Mouse (Mus musculus) forebrain, embryonic 13.5 days (tissue): Measurements from ENCODE around the gene Cblc. TPM values are rescaled to one million over a fixed set of nuclear protein-coding genes. Genes with fewer than 3 reads are reported as not detected.

Experiments
- ATAC-seq: fragments of 200-750 bp; cut with Nextera tagmentation; 2 replicates; pipeline ENCODE4 v1.8.0; 2017
- H3K27ac ChIP-seq: fragments of 300-500 bp; sonication (generic); 2 replicates; pipeline ENCODE4 v1.5.1; 2015; ENCODE audit warnings: inconsistent platforms, mild to moderate bottlenecking, moderate library complexity
- H3K27me3 ChIP-seq: fragments of 300-500 bp; sonication (generic); 2 replicates; pipeline ENCODE4 v1.6.1; 2015; ENCODE audit warnings: mild to moderate bottlenecking, inconsistent platforms
- H3K36me3 ChIP-seq: fragments of 300-500 bp; sonication (generic); 2 replicates; pipeline ENCODE4 v1.6.1; 2015; ENCODE audit warnings: mild to moderate bottlenecking, inconsistent platforms; ENCODE audit not compliant: poor library complexity, severe bottlenecking
- H3K4me1 ChIP-seq: fragments of 300-500 bp; sonication (generic); 2 replicates; pipeline ENCODE4 v1.6.1; 2015; ENCODE audit warnings: inconsistent platforms
- H3K4me2 ChIP-seq: fragments of 300-500 bp; sonication (generic); 2 replicates; pipeline ENCODE4 v1.6.1; 2015; ENCODE audit warnings: inconsistent platforms, mild to moderate bottlenecking, moderate library complexity
- H3K4me3 ChIP-seq: fragments of 300-500 bp; sonication (generic); 2 replicates; pipeline ENCODE4 v1.5.1; 2015; ENCODE audit warnings: mild to moderate bottlenecking, inconsistent platforms
- H3K9ac ChIP-seq: fragments of 300-500 bp; sonication (generic); 2 replicates; pipeline ENCODE4 v1.6.1; 2015; ENCODE audit warnings: mild to moderate bottlenecking, inconsistent platforms
- H3K9me3 ChIP-seq: fragments of 300-500 bp; sonication (generic); replicated peaks from 2 replicates; pipeline ENCODE4 v1.6.1; 2016; ENCODE audit warnings: inconsistent platforms
- WGBS: fragments of 180-500 bp; shearing (Covaris S2); methylation state at CpG from one replicate; pipeline ENCODE4 v1.1.7; 2015; 5-methylcytosine and 5-hydroxymethylcytosine counted together
- polyA plus RNA-seq: library from polyadenylated mRNA; unstranded; fragments of >200 nt; fragmentation: Nextera tagmentation; extraction: Ambion mirVana; gene quantifications from 2 replicates; pipeline ENCODE4 v1.2.1, GENCODE M21; 2015

Gene Cblc
- polyA plus RNA-seq, 1 experiment from 2014 or later = not detected

- WGBS = 84% methylated on average over 23 of the region's 24 CpGs
- Histone ChIP-seq H3K4me2 (no peak overlapping the region), H3K9ac (no peak overlapping the region), H3K9me3 (no peaks in the 10 kb centered on the region), H3K36me3 (no peaks in the 10 kb centered on the region), H3K4me3 (no peak overlapping the region), H3K27me3 (no peaks in the 10 kb centered on the region), H3K27ac (no peak overlapping the region), H3K4me1 (no peaks in the 10 kb centered on the region)
- no peak for ATAC-seq
Observed at GRCm38 (mm10) chr7:19755851-19756786, 40.5 kb downstream of the Cblc start.

GRCm38 (mm10) chr7:19755008-19755407, 41.6 kb downstream of the Cblc start:
- Histone ChIP-seq H3K36me3 (no peaks in the 10 kb centered on the region), H3K9ac (no peak overlapping the region), H3K4me3 (no peak overlapping the region), H3K4me2 (no peak overlapping the region), H3K4me1 (peaks cover 6% of the 10 kb centered on the region; the same call in 1 of the 2 replicates), H3K27me3 (no peaks in the 10 kb centered on the region), H3K27ac (no peak overlapping the region), H3K9me3 (no peaks in the 10 kb centered on the region)
- no peak for ATAC-seq
- WGBS = 84% methylated on average over 2 of the region's 2 CpGs

DNA sequence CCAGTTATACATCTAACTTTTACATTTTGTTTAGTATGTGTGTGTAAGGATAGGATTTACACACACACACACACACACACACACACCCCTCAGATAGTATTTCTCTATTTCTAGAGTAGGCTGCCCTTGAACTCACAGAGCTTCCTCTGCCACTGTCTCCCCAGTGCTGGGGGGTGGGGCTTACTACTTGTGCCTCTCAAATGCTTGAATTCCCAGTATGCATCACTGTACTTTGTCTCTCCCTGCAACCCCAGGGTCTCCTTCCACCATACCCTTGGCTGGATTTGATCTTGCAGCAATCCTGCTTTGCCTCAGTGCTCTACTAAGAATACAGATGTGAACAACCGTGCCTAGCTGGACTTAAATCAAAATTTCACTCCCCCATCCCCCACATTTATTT, 42.5 kb downstream of the Cblc start:
- no peak overlapping the region for H3K4me3 ChIP-seq
- H3K27me3 ChIP-seq = no peaks in the 10 kb centered on the region
- H3K27ac ChIP-seq = no peak overlapping the region
- no peak for ATAC-seq
- no peak overlapping the region for H3K9ac ChIP-seq
- WGBS = 76% methylated on average over 1 of the region's 1 CpGs
- no peaks in the 10 kb centered on the region for H3K9me3 ChIP-seq
- H3K36me3 ChIP-seq = no peaks in the 10 kb centered on the region
- H3K4me1 ChIP-seq = peaks cover 6% of the 10 kb centered on the region; the same call in 1 of the 2 replicates
- no peak overlapping the region for H3K4me2 ChIP-seq

GRCm38 (mm10) chr7:19753587-19753986, 43.0 kb downstream of the Cblc start:
- H3K27me3 ChIP-seq = no peaks in the 10 kb centered on the region
- no peak overlapping the region for H3K9ac ChIP-seq
- no peaks in the 10 kb centered on the region for H3K9me3 ChIP-seq
- no peak for ATAC-seq
- H3K4me1 ChIP-seq = peaks cover 9% of the 10 kb centered on the region
- 87% methylated on average over 7 of the region's 7 CpGs for WGBS
- H3K4me3 ChIP-seq = no peak overlapping the region
- no peak overlapping the region for H3K4me2 ChIP-seq
- no peaks in the 10 kb centered on the region for H3K36me3 ChIP-seq
- H3K27ac ChIP-seq = no peak overlapping the region

DNA sequence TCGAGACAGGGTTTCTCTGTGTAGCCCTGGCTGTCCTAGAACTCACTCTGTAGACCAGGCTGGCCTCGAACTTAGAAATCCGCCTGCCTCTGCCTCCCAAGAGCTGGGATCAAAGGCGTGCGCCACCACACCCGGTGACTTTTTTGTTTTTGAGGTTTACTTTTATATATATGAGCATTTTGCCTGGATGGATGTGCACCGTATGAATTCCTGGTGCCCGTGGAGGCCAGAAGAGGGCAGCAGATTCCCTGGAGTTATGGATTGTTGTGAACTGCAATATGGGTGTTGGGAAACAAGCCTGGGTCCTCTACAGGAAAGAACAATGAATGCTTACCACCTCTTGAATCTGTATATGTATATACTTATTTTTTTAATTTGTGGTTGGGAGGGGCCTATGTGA, 44.0 kb downstream of the Cblc start:
- Histone ChIP-seq H3K9me3 (no peaks in the 10 kb centered on the region), H3K27ac (no peak overlapping the region), H3K27me3 (no peaks in the 10 kb centered on the region; the same call in 1 of the 2 replicates), H3K36me3 (no peaks in the 10 kb centered on the region), H3K4me1 (peaks cover 19% of the 10 kb centered on the region), H3K9ac (no peak overlapping the region), H3K4me3 (no peak overlapping the region), H3K4me2 (no peak overlapping the region)
- 73% methylated on average over 8 of the region's 8 CpGs for WGBS
- no peak for ATAC-seq

DNA sequence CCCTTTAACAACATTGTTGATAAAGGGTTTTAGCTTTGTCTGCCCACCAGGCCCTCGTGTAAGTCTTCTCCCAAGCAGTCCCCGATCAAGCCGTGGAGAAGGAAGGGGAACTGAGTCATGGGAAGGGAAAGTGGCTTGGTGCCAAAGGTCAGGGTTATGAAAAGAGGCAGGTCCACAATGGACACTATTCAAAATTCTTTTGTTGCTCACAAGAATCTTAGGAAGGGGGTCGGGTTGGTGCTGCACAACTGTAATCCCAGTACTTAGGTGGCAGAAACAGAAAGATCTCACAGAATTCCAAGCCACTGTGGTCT, 45.6 kb downstream of the Cblc start:
- no peaks in the 10 kb centered on the region for H3K9me3 ChIP-seq
- peaks cover 32% of the 10 kb centered on the region for H3K4me1 ChIP-seq
- H3K4me2 ChIP-seq = 0 out of 2 replicates have a peak overlapping the region, but pooled peaks have one; percentile 79
- 64% methylated on average over 4 of the region's 4 CpGs for WGBS
- no peak overlapping the region for H3K4me3 ChIP-seq
- no peaks in the 10 kb centered on the region for H3K36me3 ChIP-seq
- no peak overlapping the region for H3K27ac ChIP-seq
- H3K27me3 ChIP-seq = no peaks in the 10 kb centered on the region; the same call in 1 of the 2 replicates
- H3K9ac ChIP-seq = no peak overlapping the region
- no peak for ATAC-seq

DNA sequence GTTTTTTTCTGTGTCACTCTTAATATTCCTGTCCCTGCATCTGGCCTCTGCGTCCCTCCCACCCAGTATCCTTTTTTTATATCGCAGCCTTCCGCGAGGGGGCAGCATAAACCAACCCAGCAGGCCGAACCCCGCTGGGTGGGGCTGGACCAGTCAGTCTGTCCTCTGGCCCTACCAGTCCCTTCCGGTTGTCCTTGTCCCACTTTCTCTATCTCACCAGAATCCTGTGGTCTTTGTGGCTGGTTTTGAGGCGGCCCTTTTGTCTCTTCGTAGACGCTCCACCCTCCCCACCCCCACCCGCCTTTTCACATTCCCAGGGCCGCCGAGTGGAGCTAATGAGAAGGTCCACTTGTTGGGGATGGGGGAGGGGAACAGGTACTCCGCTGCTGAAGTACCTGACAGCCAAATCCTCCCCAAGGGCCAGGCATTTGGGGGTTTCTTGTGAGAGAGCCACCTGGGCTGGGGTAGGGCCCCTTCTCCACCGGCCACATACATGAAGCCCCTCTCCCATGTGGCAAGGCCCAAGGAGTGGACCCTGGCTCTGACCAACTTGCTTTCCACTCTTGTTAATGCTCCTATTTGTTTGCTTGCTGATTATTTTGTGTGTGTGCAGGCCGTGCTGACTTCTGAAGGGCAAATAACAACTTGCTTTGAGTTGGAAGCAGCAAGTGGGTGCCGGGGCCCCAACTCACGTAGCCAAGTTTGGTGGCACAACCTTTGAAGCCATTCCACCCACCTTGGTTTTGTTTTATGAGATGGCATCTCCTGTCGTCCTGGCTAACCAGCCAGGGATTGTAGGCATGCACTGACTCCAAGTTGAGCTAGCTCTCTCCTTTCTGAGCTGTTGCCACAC, 46.2 kb downstream of the Cblc start, which contains the start of gene Nectin2:
TSS of gene Nectin2 (minus strand) at position 267 of the 853 bp plus-strand sequence.
- H3K4me2 ChIP-seq = peak within 1 kb of the TSS; percentile 79
- no peaks in the 10 kb centered on the region for H3K36me3 ChIP-seq
- 13% methylated on average over 19 of the region's 19 CpGs for WGBS
- H3K4me3 ChIP-seq = peak within 1 kb of the TSS; percentile 76
- no peaks in the 10 kb centered on the region; the same call in 1 of the 2 replicates for H3K27me3 ChIP-seq
- ATAC-seq = peak; percentile 52
- H3K4me1 ChIP-seq = peaks cover 32% of the 10 kb centered on the region
- H3K27ac ChIP-seq = peak within 1 kb of the TSS; percentile 78
- H3K9ac ChIP-seq = peak within 1 kb of the TSS; percentile 91
- H3K9me3 ChIP-seq = no peaks in the 10 kb centered on the region

DNA sequence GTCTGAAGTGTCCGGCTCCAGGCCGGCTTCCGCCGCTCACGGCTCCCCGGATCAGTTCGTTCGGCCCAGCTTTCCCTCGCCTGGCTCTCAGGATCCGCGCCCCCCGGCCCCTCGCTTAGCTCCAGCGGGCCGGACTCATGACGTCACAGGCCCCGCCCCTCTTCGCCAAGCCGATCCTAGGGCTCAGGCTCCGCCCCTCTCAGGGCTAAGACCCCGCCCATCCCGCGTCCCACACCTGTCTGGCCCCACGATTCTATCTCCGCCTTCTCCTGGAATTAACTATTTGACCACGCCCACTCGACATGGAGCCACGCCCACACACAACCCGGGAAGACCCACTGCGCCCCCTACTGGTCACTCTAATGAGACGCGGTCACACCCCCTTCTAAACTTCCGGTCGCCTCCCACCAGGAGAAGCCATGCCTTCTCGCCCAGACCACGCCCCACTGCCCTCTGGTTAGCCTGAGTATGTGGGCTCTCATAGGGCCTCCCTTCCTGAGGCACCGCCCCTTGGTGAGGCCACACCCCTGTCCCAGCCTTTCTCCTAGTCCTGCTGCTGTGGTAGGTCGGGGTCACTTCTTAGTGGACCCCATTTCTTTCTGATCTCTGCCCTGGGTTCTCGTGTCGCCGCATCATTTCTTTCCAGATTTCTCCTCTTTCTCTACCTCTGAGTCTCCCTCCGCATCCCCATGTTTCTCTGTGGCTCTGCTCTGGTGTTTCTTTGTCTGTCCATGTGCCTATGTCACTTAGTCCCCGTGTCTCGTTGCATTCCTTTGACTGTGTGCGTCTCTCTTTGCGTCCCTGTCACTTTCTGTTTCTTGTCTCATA, 47.0 kb downstream of the Cblc start:
- Histone ChIP-seq H3K27me3 (no peaks in the 10 kb centered on the region; the same call in 1 of the 2 replicates), H3K4me1 (peaks cover 32% of the 10 kb centered on the region), H3K9ac (peak overlapping the region; percentile 91), H3K4me3 (peak overlapping the region; percentile 76), H3K9me3 (no peaks in the 10 kb centered on the region), H3K36me3 (no peaks in the 10 kb centered on the region), H3K27ac (peak overlapping the region; percentile 78), H3K4me2 (peak overlapping the region; percentile 79)
- WGBS = under 1% methylated on average over 44 of the region's 46 CpGs
- ATAC-seq = peak; percentile 94

- Histone ChIP-seq H3K9ac (peak overlapping the region; percentile 91), H3K27ac (peak overlapping the region; percentile 75), H3K27me3 (no peaks in the 10 kb centered on the region; the same call in 1 of the 2 replicates), H3K4me3 (peak overlapping the region; percentile 76), H3K4me2 (peak overlapping the region; percentile 79), H3K36me3 (peaks cover 5% of the 10 kb centered on the region), H3K9me3 (no peaks in the 10 kb centered on the region), H3K4me1 (peaks cover 32% of the 10 kb centered on the region)
- WGBS = 1% methylated on average over 32 of the region's 32 CpGs
- ATAC-seq = peak; percentile 11
Observed at GRCm38 (mm10) chr7:19748219-19749195, 48.1 kb downstream of the Cblc start.

DNA sequence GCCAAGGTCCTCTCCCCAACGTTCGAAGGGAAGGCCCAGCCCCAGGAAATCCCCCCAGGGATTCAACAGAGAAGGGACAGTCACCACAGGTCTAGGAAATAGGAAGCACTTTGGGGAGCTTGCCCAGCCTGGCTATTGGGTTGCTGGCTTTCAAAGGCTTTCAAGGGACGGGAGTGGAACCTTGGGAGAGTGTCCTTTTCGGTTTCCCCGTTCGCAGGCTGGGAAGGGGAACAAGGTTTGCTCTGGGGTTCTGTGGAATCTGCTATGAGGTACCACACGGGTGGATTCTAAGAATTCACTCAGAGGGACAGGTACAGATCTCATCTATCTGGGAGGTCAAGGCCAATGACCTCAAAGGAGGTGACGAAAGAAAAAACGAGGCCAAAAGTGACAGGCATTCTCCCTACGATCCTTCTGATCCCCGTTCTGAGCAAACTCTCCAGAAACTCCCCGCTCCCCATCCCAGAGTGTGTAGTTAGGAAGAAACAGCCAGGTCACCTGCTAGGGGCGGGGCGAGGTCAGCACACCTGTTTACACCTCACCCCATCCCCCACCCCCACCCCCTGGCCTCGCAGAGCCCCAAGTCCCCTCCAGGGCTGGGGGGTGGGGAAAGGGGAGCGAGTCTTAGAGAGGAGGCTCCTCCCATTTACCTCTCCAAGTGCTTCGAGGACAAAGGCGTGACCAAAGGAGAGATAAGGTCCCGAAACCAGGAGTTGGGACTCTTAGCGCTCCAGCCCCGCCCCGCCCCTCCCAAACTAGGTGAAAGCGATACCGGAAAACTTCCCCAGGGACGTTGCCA, 49.0 kb downstream of the Cblc start:
- peak overlapping the region; percentile 79 for H3K4me2 ChIP-seq
- peak overlapping the region; percentile 91 for H3K9ac ChIP-seq
- no peaks in the 10 kb centered on the region for H3K9me3 ChIP-seq
- peaks cover 10% of the 10 kb centered on the region for H3K36me3 ChIP-seq
- H3K27me3 ChIP-seq = no peaks in the 10 kb centered on the region; the same call in 1 of the 2 replicates
- peak overlapping the region; percentile 76 for H3K4me3 ChIP-seq
- WGBS = 6% methylated on average over 24 of the region's 25 CpGs
- H3K27ac ChIP-seq = no peak overlapping the region
- ATAC-seq = no peak
- peaks cover 32% of the 10 kb centered on the region for H3K4me1 ChIP-seq
